ENCODE assay signal across 8 mouse cellular contexts in genomic region chr8:78510094-78510493, GRCm38 (mm10). TPM values are rescaled to one million over a fixed set of nuclear protein-coding genes. Genes with fewer than 3 reads are reported as not detected.
DNase-seq lines count a peak whose midpoint lies in the region; ATAC-seq and TF ChIP-seq lines count a peak whose summit lies in the region.

No protein-coding gene starts in this region.

- peak overlapping the region; percentile 99 for H3K9ac ChIP-seq in intestine, embryonic 14.5 days (ENCODE audit: low read length)
- peak overlapping the region; percentile 97 for H3K9ac ChIP-seq in stomach, postnatal 0 days (ENCODE audit: low read length)

- peak overlapping the region; percentile 68 for H3K4me2 ChIP-seq in intestine, embryonic 14.5 days (ENCODE audit: low read length)
- peak overlapping the region; percentile 100 for H3K4me2 ChIP-seq in stomach, postnatal 0 days (replicated peaks; ENCODE audit: low read depth)

- peaks cover 19% of the 10 kb centered on the region for H3K36me3 ChIP-seq in erythroblast, embryonic 14.5 days (ENCODE audit: control insufficient read depth)
- H3K36me3 ChIP-seq in intestine, embryonic 14.5 days (ENCODE audit: control insufficient read depth, insufficient read depth, low read length), result peaks cover 7% of the 10 kb centered on the region
- no peaks in the 10 kb centered on the region; the same call in 1 of the 2 replicates for H3K36me3 ChIP-seq in stomach, postnatal 0 days (ENCODE audit: control insufficient read depth, insufficient read depth, low read length)

- DNase-seq in 3134 (ENCODE audit: extremely low read depth, insufficient read length, low spot score) (peak; percentile 38), ES-CJ7 (ENCODE audit: low read depth, low spot score) (peak; percentile 46)
- peak; percentile 54 for DNase-seq in intestine, embryonic 14.5 days (ENCODE audit: low spot score)
- peak; percentile 9 for DNase-seq in lung, postnatal 36 days
- DNase-seq in stomach, postnatal 0 days (ENCODE audit: low spot score), result peak; percentile 37
- no peak for DNase-seq in natural killer cell, adult 2 months (ENCODE audit: low spot score in 2 of 2)
- no peak for DNase-seq in ovary, postnatal 36 days (ENCODE audit: low spot score)

- TF ChIP-seq EP300 in stomach, postnatal 0 days (optimal IDR thresholded peaks at IDR 0.05), result no peak

- peaks cover 31% of the 10 kb centered on the region for H3K4me1 ChIP-seq in erythroblast, embryonic 14.5 days (ENCODE audit: control insufficient read depth)
- H3K4me1 ChIP-seq in intestine, embryonic 14.5 days (replicated peaks; ENCODE audit: control insufficient read depth, insufficient read depth, low read length), result peaks cover 6% of the 10 kb centered on the region; the same call in 1 of the 2 replicates
- no peaks in the 10 kb centered on the region for H3K4me1 ChIP-seq in stomach, postnatal 0 days (replicated peaks; ENCODE audit: control insufficient read depth, insufficient read depth)

- H3K27ac ChIP-seq in intestine, embryonic 14.5 days (ENCODE audit: low read depth), result peak overlapping the region; percentile 94; the same call in 1 of the 2 replicates
- H3K27ac ChIP-seq in stomach, postnatal 0 days (replicated peaks), result peak overlapping the region; percentile 97

- H3K27me3 ChIP-seq in erythroblast, embryonic 14.5 days (ENCODE audit: control insufficient read depth), result no peaks in the 10 kb centered on the region
- no peaks in the 10 kb centered on the region for H3K27me3 ChIP-seq in intestine, embryonic 14.5 days (replicated peaks; ENCODE audit: control insufficient read depth, insufficient read depth, low read length)
- no peaks in the 10 kb centered on the region for H3K27me3 ChIP-seq in stomach, postnatal 0 days (ENCODE audit: control insufficient read depth, insufficient read depth, low read length)

- H3K9me3 ChIP-seq in erythroblast, embryonic 14.5 days (ENCODE audit: control insufficient read depth, low read length), result no peaks in the 10 kb centered on the region
- no peaks in the 10 kb centered on the region for H3K9me3 ChIP-seq in intestine, embryonic 14.5 days (ENCODE audit: control insufficient read depth, low read length)
- no peaks in the 10 kb centered on the region for H3K9me3 ChIP-seq in stomach, postnatal 0 days (ENCODE audit: control insufficient read depth, low read length)

- WGBS in intestine, embryonic 14.5 days, result 0% methylated on average over 11 of the region's 11 CpGs
- WGBS in stomach, postnatal 0 days, result 0% methylated on average over 11 of the region's 11 CpGs

- ATAC-seq in intestine, embryonic 14.5 days (replicated peaks; ENCODE audit: low FRiP score, low TSS enrichment, low read depth), result 0 out of 2 replicates have a peak, but pooled peaks have one; percentile 26
- ATAC-seq in stomach, postnatal 0 days (ENCODE audit: low FRiP score, low TSS enrichment), result peak; percentile 73

- no peak for TF ChIP-seq CTCF in stomach, postnatal 0 days (IDR thresholded peaks at IDR 0.05; ENCODE audit: low read depth)

- H3K4me3 ChIP-seq in erythroblast, embryonic 14.5 days (replicated peaks), result peak overlapping the region; percentile 98
- peak overlapping the region; percentile 64 for H3K4me3 ChIP-seq in intestine, embryonic 14.5 days (ENCODE audit: low read depth, low read length)
- H3K4me3 ChIP-seq in stomach, postnatal 0 days (ENCODE audit: low read depth, low read length), result peak overlapping the region; percentile 88

RNA-seq across cellular contexts. Expression of gene Slc10a7, which starts 0.9 kb away (rescaled TPM):
- 0.26 and 0.32 TPM in 2 replicates for polyA plus RNA-seq in erythroblast, embryonic 14.5 days (2012)
- polyA plus RNA-seq in intestine, embryonic 14.5 days (2014; fragmentation: Nextera tagmentation; extraction: Ambion mirVana), result 11.1 and 12.2 TPM in 2 replicates
- polyA plus RNA-seq in stomach, postnatal 0 days (2015; fragmentation: Nextera tagmentation; extraction: Ambion mirVana), result 11.3 and 11.4 TPM in 2 replicates

RNA-seq across cellular contexts. Expression of gene Rbmxl1, which starts 1.4 kb away (rescaled TPM):
- polyA plus RNA-seq in erythroblast, embryonic 14.5 days (2012), result 9.6 and 9.9 TPM in 2 replicates
- 228 and 256 TPM in 2 replicates for polyA plus RNA-seq in intestine, embryonic 14.5 days (2014; fragmentation: Nextera tagmentation; extraction: Ambion mirVana)
- 76.1 and 78.6 TPM in 2 replicates for polyA plus RNA-seq in stomach, postnatal 0 days (2015; fragmentation: Nextera tagmentation; extraction: Ambion mirVana)

Comparison
In these comparisons a context has a peak if more than half of its experiments do, and no peak if none do; other contexts are left out.
1. DNase-seq: peak in 3134 (single experiment), ES-CJ7 (single experiment), intestine, embryonic 14.5 days (single experiment), lung, postnatal 36 days (single experiment) and stomach, postnatal 0 days (single experiment); none in natural killer cell, adult 2 months (0 of 2) and ovary, postnatal 36 days (single experiment).
2. Peak in every context shown above with its lines, with median percentiles within 50 percentile points of each other: H3K4me3 ChIP-seq.